Mouse (Mus musculus) spleen, adult 10 weeks (tissue): Measurements from ENCODE around the gene Olfr987. TPM values are rescaled to one million over a fixed set of nuclear protein-coding genes. Genes with fewer than 3 reads are reported as not detected.

Source experiments
- polyA plus RNA-seq: library from polyadenylated mRNA; stranded (reverse); fragments of 350-450 nt; fragmentation: Illumina TruSeq; extraction: RNeasy Lipid Tissue Mini Kit (QIAGEN cat#74804); gene quantifications from one replicate; pipeline ENCODE4 v1.2.3, GENCODE M21; 2015; ENCODE audit warnings: low replicate concordance; ENCODE audit not compliant: insufficient read depth

Gene Olfr987
- polyA plus RNA-seq: not detected

DNA sequence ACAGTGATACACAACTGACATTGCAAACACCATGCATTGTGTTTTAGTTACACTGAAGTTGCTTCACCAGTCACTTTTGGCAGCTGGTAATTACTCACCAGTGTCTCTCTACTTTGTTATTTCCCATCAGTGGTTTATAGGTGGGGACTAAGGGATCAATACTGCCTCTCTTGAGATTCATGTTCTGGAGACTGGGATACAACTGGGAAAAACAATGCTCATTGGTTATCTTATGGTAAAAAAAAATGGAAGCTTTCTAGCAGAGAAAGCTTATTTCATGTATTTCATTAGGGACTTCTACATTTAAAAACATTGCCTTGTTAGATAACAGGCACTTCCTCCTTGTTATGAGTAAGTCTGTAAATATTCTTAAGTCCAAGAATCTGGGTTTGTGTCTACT, at the start of gene Olfr987:
Gene Olfr987 (minus strand): TSS at position 101 of the 400 bp plus-strand sequence.

DNA sequence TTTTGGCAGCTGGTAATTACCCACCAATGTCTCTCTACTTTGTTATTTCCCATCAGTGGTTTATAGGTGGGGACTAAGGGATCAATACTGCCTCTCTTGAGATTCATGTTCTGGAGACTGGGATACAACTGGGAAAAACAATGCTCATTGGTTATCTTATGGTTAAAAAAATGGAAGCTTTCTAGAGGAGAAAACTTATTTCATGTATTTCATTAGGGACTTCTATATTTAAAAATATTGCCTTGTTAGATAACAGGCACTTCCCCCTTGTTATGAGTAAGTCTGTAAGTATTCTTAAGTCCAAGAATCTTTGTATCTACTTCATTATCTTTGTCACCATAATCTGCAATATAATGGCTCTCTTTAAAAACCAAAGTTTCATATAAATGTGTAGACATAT, 24.0 kb upstream of the Olfr987 start, which contains the start of gene Olfr988:
Gene Olfr988 (minus strand): TSS at position 101 of the 400 bp plus-strand sequence.

Other genes starting within 250 kb of the Olfr987 start
- 5.3 TPM for gene Aplnr, start 203.1 kb downstream of the Olfr987 start, polyA plus RNA-seq
- gene Lrrc55, start 142.1 kb downstream of the Olfr987 start, polyA plus RNA-seq: 0.81 TPM
- gene Olfr988, start 23.9 kb upstream of the Olfr987 start, polyA plus RNA-seq: not detected
- gene Olfr992, start 70.2 kb upstream of the Olfr987 start, polyA plus RNA-seq: not detected
- gene Olfr993, start 75.6 kb upstream of the Olfr987 start, polyA plus RNA-seq: not detected
- not detected for gene Olfr994, start 97.1 kb upstream of the Olfr987 start, polyA plus RNA-seq
- not detected for gene Olfr995, start 104.3 kb upstream of the Olfr987 start, polyA plus RNA-seq
- not detected for gene 4833423E24Rik, start 179.7 kb upstream of the Olfr987 start, polyA plus RNA-seq
- not detected for gene Olfr996, start 239.9 kb upstream of the Olfr987 start, polyA plus RNA-seq
- not detected for gene Olfr998, start 249.6 kb upstream of the Olfr987 start, polyA plus RNA-seq